Mouse (Mus musculus) E14TG2a.4 (cell line): ENCODE results near the gene Rpl10-ps3.

Experiments
- H3K27me3 ChIP-seq: 2 replicates; pipeline ENCODE4 v1.6.1; 2014; ENCODE audit warnings: low read length, control low read depth; ENCODE audit not compliant: insufficient read depth
- H3K36me3 ChIP-seq: 2 replicates; pipeline ENCODE4 v1.6.1; 2014; ENCODE audit warnings: low read length, control low read depth; ENCODE audit not compliant: insufficient read depth
- H3K4me1 ChIP-seq: replicated peaks from 2 replicates; pipeline ENCODE4 v1.6.1; 2014; ENCODE audit warnings: low read depth, low read length, control low read depth
- H3K4me3 ChIP-seq: replicated peaks from 2 replicates; pipeline ENCODE4 v1.5.1; 2014; ENCODE audit warnings: mild to moderate bottlenecking, low read length
- H3K9me3 ChIP-seq: 2 replicates; pipeline ENCODE4 v1.6.1; 2014; ENCODE audit warnings: low read length, control low read depth
- CTCF ChIP-seq: conservative IDR thresholded peaks from 2 replicates; pipeline ENCODE4 v1.5.1; 2014; ENCODE audit warnings: low read length
- NANOG ChIP-seq: IDR thresholded peaks from 2 replicates; pipeline ENCODE4 v1.6.1; 2014; ENCODE audit warnings: borderline replicate concordance, low read length, mixed read lengths
- POU5F1 ChIP-seq: IDR thresholded peaks from 2 replicates; pipeline ENCODE4 v1.6.1; 2014; ENCODE audit warnings: low read length, borderline replicate concordance

Gene Rpl10-ps3

GRCm38 (mm10) chr9:50357331-50357730, 12.6 kb upstream of the Rpl10-ps3 start:
- Histone ChIP-seq H3K27me3 (no peaks in the 10 kb centered on the region), H3K4me1 (no peaks in the 10 kb centered on the region), H3K9me3 (no peaks in the 10 kb centered on the region), H3K4me3 (no peak overlapping the region), H3K36me3 (no peaks in the 10 kb centered on the region)
- no peak for TF ChIP-seq POU5F1
- TF ChIP-seq CTCF, result no peak
- TF ChIP-seq NANOG, result no peak

- TF ChIP-seq CTCF, result no peak
- no peak for TF ChIP-seq POU5F1
- TF ChIP-seq NANOG, result no peak
- Histone ChIP-seq H3K27me3 (no peaks in the 10 kb centered on the region), H3K9me3 (no peaks in the 10 kb centered on the region), H3K4me1 (no peaks in the 10 kb centered on the region), H3K4me3 (no peak overlapping the region), H3K36me3 (no peaks in the 10 kb centered on the region)
These were observed 7.0 kb upstream of the Rpl10-ps3 start for GRCm38 (mm10) chr9:50351746-50352145.

GRCm38 (mm10) chr9:50350571-50350970, 5.8 kb upstream of the Rpl10-ps3 start:
- TF ChIP-seq NANOG (no peak), POU5F1 (no peak), CTCF (no peak)
- H3K4me1 ChIP-seq, result no peaks in the 10 kb centered on the region
- H3K9me3 ChIP-seq, result no peaks in the 10 kb centered on the region
- no peaks in the 10 kb centered on the region for H3K27me3 ChIP-seq
- no peak overlapping the region for H3K4me3 ChIP-seq
- no peaks in the 10 kb centered on the region for H3K36me3 ChIP-seq

- TF ChIP-seq POU5F1 (no peak), NANOG (no peak), CTCF (no peak)
- H3K9me3 ChIP-seq, result no peaks in the 10 kb centered on the region
- H3K36me3 ChIP-seq, result no peaks in the 10 kb centered on the region
- no peak overlapping the region for H3K4me3 ChIP-seq
- no peaks in the 10 kb centered on the region for H3K4me1 ChIP-seq
- H3K27me3 ChIP-seq, result no peaks in the 10 kb centered on the region
These were observed 4.4 kb upstream of the Rpl10-ps3 start for GRCm38 (mm10) chr9:50349156-50349555.

- Histone ChIP-seq H3K36me3 (no peaks in the 10 kb centered on the region), H3K9me3 (no peaks in the 10 kb centered on the region), H3K4me3 (no peak overlapping the region), H3K27me3 (no peaks in the 10 kb centered on the region), H3K4me1 (no peaks in the 10 kb centered on the region)
- TF ChIP-seq CTCF (no peak), POU5F1 (no peak), NANOG (no peak)
These were observed 3.5 kb upstream of the Rpl10-ps3 start for GRCm38 (mm10) chr9:50348256-50348655.

- no peak for TF ChIP-seq NANOG
- TF ChIP-seq POU5F1, result no peak
- TF ChIP-seq CTCF, result no peak
- no peaks in the 10 kb centered on the region for H3K36me3 ChIP-seq
- H3K4me1 ChIP-seq, result peaks cover 3% of the 10 kb centered on the region; the same call in 1 of the 2 replicates
- H3K4me3 ChIP-seq, result no peak overlapping the region
- peaks cover 6% of the 10 kb centered on the region; the same call in 1 of the 2 replicates for H3K9me3 ChIP-seq
- H3K27me3 ChIP-seq, result 0 out of 2 replicates have a peak, but pooled peaks cover 3% of the 10 kb centered on the region
These were observed 9.0 kb downstream of the Rpl10-ps3 start for GRCm38 (mm10) chr9:50335539-50336325.

GRCm38 (mm10) chr9:50333413-50333812, 11.4 kb downstream of the Rpl10-ps3 start:
- TF ChIP-seq POU5F1 (no peak), CTCF (peak; percentile 73)
- Histone ChIP-seq H3K4me3 (no peak overlapping the region), H3K36me3 (no peaks in the 10 kb centered on the region), H3K27me3 (0 out of 2 replicates have a peak, but pooled peaks cover 3% of the 10 kb centered on the region), H3K9me3 (peaks cover 6% of the 10 kb centered on the region; the same call in 1 of the 2 replicates), H3K4me1 (peaks cover 3% of the 10 kb centered on the region; the same call in 1 of the 2 replicates)

GRCm38 (mm10) chr9:50324355-50325225, 20.2 kb downstream of the Rpl10-ps3 start:
- TF ChIP-seq CTCF, result no peak
- TF ChIP-seq POU5F1, result no peak
- no peak for TF ChIP-seq NANOG
- Histone ChIP-seq H3K36me3 (no peaks in the 10 kb centered on the region), H3K4me3 (no peak overlapping the region), H3K27me3 (no peaks in the 10 kb centered on the region), H3K9me3 (peaks cover 6% of the 10 kb centered on the region; the same call in 1 of the 2 replicates), H3K4me1 (no peaks in the 10 kb centered on the region)
